Mouse (Mus musculus) kidney, adult 2 months (tissue): Measurements from ENCODE around the gene Aox3. TPM values are rescaled to one million over a fixed set of nuclear protein-coding genes. Genes with fewer than 3 reads are reported as not detected.

Experiments used
- DNase-seq: peaks from one replicate; pipeline ENCODE4 v3.0.0; 2021
- H3K27ac ChIP-seq: fragments of 200-500 bp; 2 replicates; pipeline ENCODE4 v1.5.1; 2012; ENCODE audit warnings: low read depth, low read length, control low read depth, inconsistent platforms; ENCODE audit not compliant: insufficient read depth
- H3K27me3 ChIP-seq: fragments of 200-500 bp; replicated peaks from 2 replicates; pipeline ENCODE4 v1.6.1; 2012; ENCODE audit warnings: mild to moderate bottlenecking, moderate library complexity, low read length, inconsistent platforms; ENCODE audit not compliant: control insufficient read depth, insufficient read depth
- H3K36me3 ChIP-seq: fragments of 200-500 bp; 2 replicates; pipeline ENCODE4 v1.6.1; 2012; ENCODE audit warnings: mild to moderate bottlenecking, moderate library complexity, low read length, inconsistent platforms; ENCODE audit not compliant: control insufficient read depth, insufficient read depth
- H3K4me1 ChIP-seq: fragments of 200-500 bp; 2 replicates; pipeline ENCODE4 v1.6.1; 2011; ENCODE audit warnings: low read length; ENCODE audit not compliant: control insufficient read depth, insufficient read depth
- H3K4me3 ChIP-seq: fragments of 200-500 bp; 2 replicates; pipeline ENCODE4 v1.5.1; 2011; ENCODE audit warnings: mild to moderate bottlenecking, low read depth, low read length, control low read depth; ENCODE audit not compliant: insufficient read depth
- CTCF ChIP-seq: fragments of 200-500 bp; conservative IDR thresholded peaks from 2 replicates; pipeline ENCODE4 v1.5.1; 2011; ENCODE audit warnings: low read depth, mild to moderate bottlenecking, control low read depth, low read length, moderate library complexity, mixed read lengths; ENCODE audit not compliant: insufficient read depth, insufficient read length
- POLR2A ChIP-seq: fragments of 200-500 bp; IDR thresholded peaks from one replicate; pipeline ENCODE4 v1.6.1; 2011; ENCODE audit warnings: low read depth, low read length, control low read depth
- WGBS: fragments of 180-500 bp; shearing (Covaris S2); methylation state at CpG from one replicate; pipeline ENCODE4 v1.1.7; 2018; 5-methylcytosine and 5-hydroxymethylcytosine counted together
- polyA plus RNA-seq: library from polyadenylated mRNA; depleted of rRNA; stranded (reverse); fragments of >200 nt; gene quantifications from 2 replicates; pipeline ENCODE4 v1.2.3, GENCODE M21; 2012; rRNA removed

The Aox3 gene
- polyA plus RNA-seq, 1 experiment, result 1.1 TPM

DNA sequence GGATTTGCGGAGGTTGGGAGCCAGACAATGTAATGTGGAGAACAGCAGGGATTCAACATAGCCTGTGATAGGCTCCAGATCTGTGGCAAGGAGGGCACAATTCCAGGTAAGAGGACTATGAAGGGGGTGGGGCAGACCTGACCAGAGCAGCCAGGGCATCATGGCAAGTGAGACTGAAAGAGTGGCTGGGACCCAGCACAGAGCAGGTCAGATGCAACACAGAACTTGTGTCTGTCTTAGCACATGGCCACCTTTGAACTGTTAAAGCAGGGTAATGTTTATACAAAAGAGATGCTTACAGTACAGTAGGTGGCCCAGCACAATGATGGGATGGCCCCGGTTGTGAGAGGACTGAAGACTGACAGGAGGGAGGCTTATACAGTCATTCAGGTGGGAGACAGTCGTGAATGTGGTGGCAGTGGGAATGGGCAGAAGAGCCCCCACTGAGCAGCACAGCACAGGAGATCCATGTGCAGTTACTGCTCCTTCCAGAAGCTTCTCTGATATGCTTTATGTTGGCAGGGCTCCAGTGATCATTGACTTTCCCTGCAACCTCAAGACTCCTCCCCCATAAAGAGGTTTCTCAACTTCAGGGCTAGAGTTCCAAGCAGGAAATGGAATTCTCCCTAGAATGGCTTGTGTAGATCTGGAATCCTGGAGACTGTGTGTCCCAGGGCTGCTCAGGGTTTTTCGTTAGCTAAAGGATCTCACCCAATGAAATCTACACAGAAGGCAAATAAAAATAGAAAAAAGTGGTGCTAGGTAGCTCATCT lies 124.8 kb downstream of the Aox3 start:
- no peak for TF ChIP-seq CTCF
- TF ChIP-seq POLR2A, result no peak
- no peak overlapping the region for H3K4me3 ChIP-seq
- no peaks in the 10 kb centered on the region for H3K27me3 ChIP-seq
- H3K27ac ChIP-seq, result no peak overlapping the region
- peak; percentile 5 for DNase-seq
- no peaks in the 10 kb centered on the region for H3K36me3 ChIP-seq
- 72% methylated on average over 4 of the region's 4 CpGs for WGBS
- H3K4me1 ChIP-seq, result no peaks in the 10 kb centered on the region

DNA sequence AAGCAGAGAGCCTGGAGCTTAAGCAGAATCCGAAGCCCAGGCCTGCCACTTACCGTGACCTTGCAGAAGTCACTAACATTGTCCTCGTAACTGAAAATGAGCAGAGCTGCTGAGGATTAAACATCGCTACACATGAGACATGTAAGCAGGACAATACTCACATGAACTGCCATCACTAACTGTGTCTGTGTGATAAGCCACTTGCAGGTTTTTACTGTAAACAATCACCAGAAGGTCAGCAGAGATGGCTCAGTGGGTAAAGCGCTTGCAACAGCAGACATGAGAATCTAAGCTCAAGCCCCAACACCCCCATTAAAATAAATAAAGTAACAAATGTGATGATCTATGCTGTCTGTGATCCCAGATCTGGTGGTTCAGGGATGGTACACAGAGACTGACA lies 125.5 kb downstream of the Aox3 start:
- no peaks in the 10 kb centered on the region for H3K27me3 ChIP-seq
- 91% methylated on average over 5 of the region's 5 CpGs for WGBS
- TF ChIP-seq CTCF (no peak), POLR2A (no peak)
- no peak overlapping the region for H3K27ac ChIP-seq
- H3K36me3 ChIP-seq, result no peaks in the 10 kb centered on the region
- no peak overlapping the region for H3K4me3 ChIP-seq
- no peaks in the 10 kb centered on the region for H3K4me1 ChIP-seq
- no peak for DNase-seq

DNA sequence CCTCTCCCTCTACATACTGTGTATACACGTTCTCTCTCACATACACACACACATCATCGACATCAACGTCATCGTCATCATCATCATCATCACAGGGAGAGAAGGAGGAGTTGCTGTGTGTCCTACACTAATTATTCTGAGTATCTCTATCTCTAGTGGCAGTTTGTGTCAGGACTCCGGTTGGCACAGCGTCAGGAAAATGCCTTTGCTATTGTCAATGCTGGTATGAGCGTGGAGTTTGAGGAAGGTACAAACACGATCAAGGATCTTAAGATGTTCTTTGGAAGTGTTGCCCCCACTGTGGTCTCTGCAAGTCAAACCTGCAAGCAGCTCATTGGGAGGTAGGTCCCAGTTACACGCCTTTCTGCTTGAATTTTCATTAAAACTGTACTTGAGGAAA lies 126.0 kb downstream of the Aox3 start:
- no peak for TF ChIP-seq POLR2A
- no peak for TF ChIP-seq CTCF
- DNase-seq, result no peak
- 94% methylated on average over 9 of the region's 9 CpGs for WGBS

DNA sequence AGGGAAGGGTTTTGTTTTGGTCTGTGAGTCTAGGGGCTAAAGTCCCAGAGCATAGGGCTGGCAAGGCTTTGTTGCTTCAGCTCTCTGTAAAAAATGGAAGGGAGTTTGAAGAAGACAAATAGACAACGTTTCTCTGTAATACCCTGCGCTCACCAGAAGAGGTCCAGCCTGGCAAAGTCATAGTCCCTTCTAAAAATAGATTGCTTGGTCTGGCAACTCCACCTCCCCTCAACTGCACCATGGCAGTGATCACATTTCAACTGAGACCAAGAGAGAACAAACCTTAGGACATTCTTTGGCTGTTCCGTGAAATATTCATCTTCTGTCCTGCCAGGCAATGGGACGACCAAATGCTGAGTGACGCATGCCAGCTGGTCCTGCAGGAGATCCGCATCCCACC lies 127.4 kb downstream of the Aox3 start:
- no peak for DNase-seq
- Histone ChIP-seq H3K27me3 (no peaks in the 10 kb centered on the region), H3K4me3 (no peak overlapping the region), H3K4me1 (no peaks in the 10 kb centered on the region), H3K27ac (no peak overlapping the region), H3K36me3 (no peaks in the 10 kb centered on the region)
- 55% methylated on average over 6 of the region's 6 CpGs for WGBS
- no peak for TF ChIP-seq POLR2A
- 0 out of 2 replicates have a peak, but pooled peaks have one; percentile 13 for TF ChIP-seq CTCF

More for the DNA sequence above, 126.0 kb downstream of the Aox3 start:
- Histone ChIP-seq H3K4me3 (no peak overlapping the region), H3K27ac (no peak overlapping the region), H3K36me3 (no peaks in the 10 kb centered on the region), H3K27me3 (no peaks in the 10 kb centered on the region), H3K4me1 (no peaks in the 10 kb centered on the region)

DNA sequence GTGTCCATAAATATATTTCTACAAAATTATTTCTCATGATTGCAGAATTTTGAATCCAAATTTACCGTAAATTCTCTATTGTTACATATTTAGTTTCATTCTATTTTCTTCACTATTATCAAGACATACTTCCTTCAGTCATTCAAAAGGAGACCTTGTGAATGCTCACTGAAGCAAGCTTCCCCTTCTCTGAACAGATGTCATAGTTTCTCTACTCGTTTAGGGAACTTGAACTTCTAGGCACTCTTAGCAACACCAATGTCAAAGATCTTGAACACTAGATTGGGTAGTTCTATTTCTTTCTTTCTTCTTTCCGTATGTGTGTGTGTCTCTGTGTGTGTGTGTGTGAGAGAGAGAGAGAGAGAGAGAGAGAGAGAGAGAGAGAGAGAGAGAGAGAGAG lies 131.6 kb downstream of the Aox3 start:
- Histone ChIP-seq H3K27ac (no peak overlapping the region), H3K36me3 (no peaks in the 10 kb centered on the region), H3K4me3 (no peak overlapping the region), H3K27me3 (no peaks in the 10 kb centered on the region), H3K4me1 (no peaks in the 10 kb centered on the region)
- TF ChIP-seq CTCF, result no peak
- DNase-seq, result no peak
- 71% methylated on average over 3 of the region's 3 CpGs for WGBS

DNA sequence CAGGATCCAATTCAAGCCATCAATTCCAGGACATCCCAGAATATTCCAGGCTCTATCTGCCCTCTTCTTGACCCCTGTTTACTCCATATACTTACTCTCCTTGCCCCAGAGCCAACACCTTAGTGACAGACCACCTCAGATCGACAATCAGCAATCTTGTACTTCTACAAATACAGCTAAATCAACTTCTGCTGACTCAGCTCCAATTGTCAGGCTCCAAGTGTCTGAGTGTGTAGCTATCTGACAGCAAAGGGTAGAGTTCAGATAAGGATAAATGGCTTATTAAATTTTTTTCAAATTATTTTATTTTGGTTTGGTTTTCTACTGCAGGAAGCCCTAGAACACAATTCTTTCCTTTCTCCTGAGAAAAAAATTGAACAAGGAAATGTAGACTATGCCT lies 135.6 kb downstream of the Aox3 start:
- H3K36me3 ChIP-seq, result no peaks in the 10 kb centered on the region
- no peak overlapping the region for H3K27ac ChIP-seq
- WGBS, result 69% methylated on average over 1 of the region's 1 CpGs
- H3K4me1 ChIP-seq, result no peaks in the 10 kb centered on the region
- H3K4me3 ChIP-seq, result no peak overlapping the region
- DNase-seq, result no peak
- no peak for TF ChIP-seq CTCF
- no peak for TF ChIP-seq POLR2A
- H3K27me3 ChIP-seq, result no peaks in the 10 kb centered on the region

Other genes starting within 250 kb of the Aox3 start
- 0.03 and 0.05 TPM in 2 replicates for gene Sgo2a, start 117.2 kb upstream of the Aox3 start, polyA plus RNA-seq
- 4.3 and 4.8 TPM in 2 replicates for gene Kctd18, start 94.2 kb upstream of the Aox3 start, polyA plus RNA-seq
- gene Aox1, start 83.2 kb upstream of the Aox3 start, polyA plus RNA-seq, result 1.3 and 1.8 TPM in 2 replicates
- gene Aox4, start 97.3 kb downstream of the Aox3 start, polyA plus RNA-seq, result 0.04 and 0.14 TPM in 2 replicates
- gene Aox2, start 165.2 kb downstream of the Aox3 start, polyA plus RNA-seq, result 0.03 TPM in 2 replicates